Mouse (Mus musculus) spleen, adult 2 months (tissue): Measurements from ENCODE around the gene Hk1. TPM values are rescaled to one million over a fixed set of nuclear protein-coding genes. Genes with fewer than 3 reads are reported as not detected.

Source experiments
- DNase-seq, 2 experiments: peaks; one replicate each; pipeline versions ENCODE4 v3.0.0 to v3.0.0-alpha.2; 2012 to 2021; ENCODE audit warnings: low spot score in 2 of 2, low read depth in 1 of 2
- H3K27ac ChIP-seq: fragments of 200-500 bp; 2 replicates; pipeline ENCODE4 v1.5.1; 2012; ENCODE audit warnings: low read length, inconsistent platforms; ENCODE audit not compliant: insufficient read depth
- H3K27me3 ChIP-seq: fragments of 200-500 bp; 2 replicates; pipeline ENCODE4 v1.6.1; 2012; ENCODE audit warnings: mild to moderate bottlenecking, moderate library complexity, low read length, inconsistent platforms; ENCODE audit not compliant: control insufficient read depth, insufficient read depth
- H3K36me3 ChIP-seq: fragments of 200-500 bp; 2 replicates; pipeline ENCODE4 v1.6.1; 2012; ENCODE audit warnings: mild to moderate bottlenecking, low read length, inconsistent platforms; ENCODE audit not compliant: control insufficient read depth, insufficient read depth
- H3K4me1 ChIP-seq: fragments of 200-500 bp; 2 replicates; pipeline ENCODE4 v1.6.1; 2011; ENCODE audit warnings: inconsistent platforms; ENCODE audit not compliant: control insufficient read depth, insufficient read depth, insufficient read length
- H3K4me3 ChIP-seq: fragments of 200-500 bp; 2 replicates; pipeline ENCODE4 v1.5.1; 2011; ENCODE audit warnings: mild to moderate bottlenecking, inconsistent platforms; ENCODE audit not compliant: insufficient read depth, insufficient read length; ENCODE audit errors: extremely low read depth
- CTCF ChIP-seq: fragments of 200-500 bp; IDR thresholded peaks from 2 replicates; pipeline ENCODE4 v1.5.1; 2011; ENCODE audit warnings: mild to moderate bottlenecking, inconsistent platforms; ENCODE audit not compliant: insufficient read depth, insufficient read length, insufficient replicate concordance; ENCODE audit errors: extremely low read depth
- POLR2A ChIP-seq: fragments of 200-500 bp; IDR thresholded peaks from 2 replicates; pipeline ENCODE4 v1.6.1; 2011; ENCODE audit warnings: low read depth, low read length, inconsistent platforms
- WGBS: fragments of 180-500 bp; shearing (Covaris S2); methylation state at CpG from one replicate; pipeline ENCODE4 v1.1.7; 2018; 5-methylcytosine and 5-hydroxymethylcytosine counted together
- polyA plus RNA-seq: library from polyadenylated mRNA; depleted of rRNA; stranded (reverse); fragments of >200 nt; gene quantifications from 2 replicates; pipeline ENCODE4 v1.2.3, GENCODE M21; 2012

Gene Hk1
- polyA plus RNA-seq, 1 experiment: 31.0 TPM

- TF ChIP-seq POLR2A: no peak
- TF ChIP-seq CTCF: no peak
Observed at GRCm38 (mm10) chr10:62252000-62252488, 127.7 kb downstream of the Hk1 start, which contains the start of gene Tacr2. Tacr2 (plus strand) TSS chr10:62252438.

GRCm38 (mm10) chr10:62247815-62248214 is 131.9 kb downstream of the Hk1 start:
- no peak for DNase-seq
- no peak for TF ChIP-seq CTCF
- TF ChIP-seq POLR2A: no peak
- WGBS: 28% methylated on average over 8 of the region's 8 CpGs
- no peak overlapping the region for H3K27ac ChIP-seq
- no peaks in the 10 kb centered on the region for H3K36me3 ChIP-seq
- H3K4me1 ChIP-seq: no peaks in the 10 kb centered on the region
- no peak overlapping the region for H3K4me3 ChIP-seq
- no peaks in the 10 kb centered on the region for H3K27me3 ChIP-seq

More at GRCm38 (mm10) chr10:62252000-62252488, 127.7 kb downstream of the Hk1 start, which contains the start of gene Tacr2:
- 87% methylated on average over 12 of the region's 12 CpGs for WGBS
- Histone ChIP-seq H3K4me3 (no peak within 1 kb of the TSS), H3K27me3 (no peaks in the 10 kb centered on the region), H3K4me1 (no peaks in the 10 kb centered on the region), H3K27ac (no peak within 1 kb of the TSS), H3K36me3 (no peaks in the 10 kb centered on the region)
- no peak for DNase-seq

GRCm38 (mm10) chr10:62247156-62247555 is 132.6 kb downstream of the Hk1 start:
- Histone ChIP-seq H3K36me3 (no peaks in the 10 kb centered on the region), H3K4me3 (no peak overlapping the region), H3K27ac (no peak overlapping the region), H3K27me3 (no peaks in the 10 kb centered on the region), H3K4me1 (no peaks in the 10 kb centered on the region)
- 89% methylated on average over 3 of the region's 3 CpGs for WGBS
- DNase-seq: no peak
- TF ChIP-seq CTCF: no peak
- TF ChIP-seq POLR2A: no peak

- no peak for DNase-seq
- Histone ChIP-seq H3K4me3 (no peak overlapping the region), H3K27ac (no peak overlapping the region), H3K27me3 (no peaks in the 10 kb centered on the region), H3K36me3 (no peaks in the 10 kb centered on the region), H3K4me1 (no peaks in the 10 kb centered on the region; the same call in 1 of the 2 replicates)
- TF ChIP-seq CTCF: no peak
- no peak for TF ChIP-seq POLR2A
- 85% methylated on average over 9 of the region's 9 CpGs for WGBS
Observed at GRCm38 (mm10) chr10:62244067-62244466, 135.6 kb downstream of the Hk1 start.

GRCm38 (mm10) chr10:62242896-62243295 is 136.8 kb downstream of the Hk1 start:
- DNase-seq: peak in 1 of 2 experiments; percentile 49

GRCm38 (mm10) chr10:62242358-62242757 is 137.3 kb downstream of the Hk1 start:
- 79% methylated on average over 10 of the region's 10 CpGs for WGBS
- DNase-seq: no peak
- no peak overlapping the region for H3K27ac ChIP-seq
- H3K4me3 ChIP-seq: no peak overlapping the region
- TF ChIP-seq POLR2A: no peak
- TF ChIP-seq CTCF: no peak
- H3K4me1 ChIP-seq: no peaks in the 10 kb centered on the region; the same call in 1 of the 2 replicates
- H3K36me3 ChIP-seq: no peaks in the 10 kb centered on the region
- no peaks in the 10 kb centered on the region for H3K27me3 ChIP-seq

More at GRCm38 (mm10) chr10:62242896-62243295, 136.8 kb downstream of the Hk1 start:
- Histone ChIP-seq H3K36me3 (no peaks in the 10 kb centered on the region), H3K27me3 (no peaks in the 10 kb centered on the region), H3K27ac (no peak overlapping the region), H3K4me3 (no peak overlapping the region), H3K4me1 (no peaks in the 10 kb centered on the region; the same call in 1 of the 2 replicates)
- 61% methylated on average over 11 of the region's 13 CpGs for WGBS
- TF ChIP-seq CTCF: no peak
- TF ChIP-seq POLR2A: no peak

- 57% methylated on average over 6 of the region's 6 CpGs for WGBS
- no peak overlapping the region for H3K27ac ChIP-seq
Observed at GRCm38 (mm10) chr10:62239270-62239669, 140.4 kb downstream of the Hk1 start.

More at GRCm38 (mm10) chr10:62239270-62239669, 140.4 kb downstream of the Hk1 start:
- H3K36me3 ChIP-seq: no peaks in the 10 kb centered on the region
- H3K4me3 ChIP-seq: no peak overlapping the region
- no peaks in the 10 kb centered on the region for H3K27me3 ChIP-seq
- H3K4me1 ChIP-seq: no peaks in the 10 kb centered on the region; the same call in 1 of the 2 replicates
- no peak for TF ChIP-seq POLR2A
- TF ChIP-seq CTCF: no peak
- DNase-seq: no peak
